Mouse (Mus musculus): Measurements from ENCODE around the gene Rp9.

- peak; percentile 35; the same call in 1 of the 2 replicates for TF ChIP-seq CTCF (IDR thresholded peaks at IDR 0.05; ENCODE audit: low read depth)
- TF ChIP-seq EP300 (IDR thresholded peaks at IDR 0.05; ENCODE audit: low read depth): peak; percentile 32; the same call in 1 of the 2 replicates
Measured at GRCm38 (mm10) chr9:22429533-22430241, 39.9 kb downstream of the Rp9 start.
